Mouse (Mus musculus) 3T3-L1 (cell line): ENCODE data around the gene Ak5.
A peak's percentile ranks its signal among the peaks of the same experiment; 100 is the strongest.
"Not testable (repeated sequence)": the region's sequence is repeated elsewhere in the genome, so short reads cannot be mapped to it uniquely, and the experiment has no call there.

Experiments
- DNase-seq: peaks from one replicate; pipeline ENCODE4 v3.0.0-alpha.2; 2015; ENCODE audit warnings: low read depth, low spot score

Gene Ak5

DNA sequence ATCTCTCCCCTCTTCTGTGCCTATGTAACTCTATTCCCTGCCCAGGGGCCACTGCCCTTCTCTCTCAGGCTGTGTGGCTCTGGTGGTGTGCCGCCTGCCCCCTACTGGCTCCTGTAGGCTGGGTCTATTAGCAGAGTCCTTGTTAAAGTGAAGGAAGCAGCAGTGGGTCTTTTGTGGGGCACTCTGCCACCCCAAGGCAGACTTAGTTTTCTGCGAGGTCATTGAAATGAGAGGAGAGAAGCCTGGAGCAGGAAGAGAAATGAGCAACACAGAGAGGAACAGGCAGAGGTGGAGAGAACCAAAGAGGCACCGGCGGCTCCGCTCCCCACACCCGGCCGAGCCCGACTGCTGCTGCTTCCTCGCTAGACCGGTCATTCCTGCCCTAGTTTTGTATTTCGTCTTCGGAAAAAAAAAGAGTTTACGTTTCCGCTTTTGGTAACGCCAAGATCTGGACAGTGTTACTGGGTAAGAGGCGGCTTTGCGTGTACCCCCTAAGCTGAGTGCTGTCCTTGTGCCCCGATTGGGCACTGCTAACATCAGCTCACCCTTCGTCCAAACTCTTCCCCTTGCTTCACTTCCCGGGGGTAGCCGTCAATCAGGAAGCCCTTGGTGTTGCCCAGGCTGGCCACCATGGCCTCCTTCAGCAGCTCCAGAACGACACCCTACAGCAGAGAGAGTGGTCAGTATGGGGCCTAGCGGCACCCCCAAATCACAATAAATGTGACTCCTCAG is 190.2 kb downstream of the Ak5 start:
- peak; percentile 88 for DNase-seq

- DNase-seq = no peak
Observed at GRCm38 (mm10) chr3:152475894-152476293, 192.3 kb downstream of the Ak5 start.

DNA sequence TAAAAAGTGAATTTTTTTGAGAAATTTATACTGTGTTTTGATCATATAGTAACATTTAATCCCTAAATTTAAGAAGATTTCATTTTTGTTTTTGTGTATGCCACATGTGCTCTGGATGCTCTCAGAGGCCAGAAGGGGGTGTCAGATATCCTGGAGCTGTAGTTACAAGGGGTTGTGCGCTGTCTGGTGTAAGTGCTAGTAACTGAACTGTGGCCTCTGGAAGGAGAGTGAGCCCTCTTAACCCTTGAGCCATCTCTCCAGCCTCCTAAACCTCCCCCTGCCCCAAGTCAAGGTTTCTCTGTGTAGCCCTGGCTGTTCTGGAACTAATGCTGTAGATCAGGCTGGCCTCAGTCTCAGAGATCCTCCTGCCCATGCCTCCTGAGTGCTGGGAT is 192.9 kb downstream of the Ak5 start:
- no peak for DNase-seq

GRCm38 (mm10) chr3:152474582-152475277 is 193.4 kb downstream of the Ak5 start:
- peak; percentile 89 for DNase-seq

DNA sequence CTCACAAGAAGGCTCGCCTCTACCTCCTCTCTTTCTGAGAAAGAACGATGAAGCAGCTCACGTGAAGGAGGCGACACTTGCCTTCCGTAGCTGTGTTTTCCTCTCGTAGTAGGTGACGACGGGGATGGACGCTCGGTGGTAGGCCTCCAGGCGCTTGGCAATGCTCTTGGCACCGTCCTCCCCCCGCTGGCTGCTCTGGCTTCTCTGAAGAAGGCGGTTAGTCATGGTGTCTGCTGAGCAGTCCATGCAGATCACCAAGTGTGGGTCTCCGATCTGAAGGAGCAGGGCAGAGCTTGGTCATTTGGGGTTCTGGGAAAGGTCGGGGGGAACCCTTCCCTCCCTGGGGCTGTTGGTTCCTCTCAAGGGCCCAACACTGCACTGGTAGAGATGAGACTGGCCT is 195.5 kb downstream of the Ak5 start:
- no peak for DNase-seq

- DNase-seq = no peak
Observed at GRCm38 (mm10) chr3:152470347-152470746, 197.8 kb downstream of the Ak5 start.

DNA sequence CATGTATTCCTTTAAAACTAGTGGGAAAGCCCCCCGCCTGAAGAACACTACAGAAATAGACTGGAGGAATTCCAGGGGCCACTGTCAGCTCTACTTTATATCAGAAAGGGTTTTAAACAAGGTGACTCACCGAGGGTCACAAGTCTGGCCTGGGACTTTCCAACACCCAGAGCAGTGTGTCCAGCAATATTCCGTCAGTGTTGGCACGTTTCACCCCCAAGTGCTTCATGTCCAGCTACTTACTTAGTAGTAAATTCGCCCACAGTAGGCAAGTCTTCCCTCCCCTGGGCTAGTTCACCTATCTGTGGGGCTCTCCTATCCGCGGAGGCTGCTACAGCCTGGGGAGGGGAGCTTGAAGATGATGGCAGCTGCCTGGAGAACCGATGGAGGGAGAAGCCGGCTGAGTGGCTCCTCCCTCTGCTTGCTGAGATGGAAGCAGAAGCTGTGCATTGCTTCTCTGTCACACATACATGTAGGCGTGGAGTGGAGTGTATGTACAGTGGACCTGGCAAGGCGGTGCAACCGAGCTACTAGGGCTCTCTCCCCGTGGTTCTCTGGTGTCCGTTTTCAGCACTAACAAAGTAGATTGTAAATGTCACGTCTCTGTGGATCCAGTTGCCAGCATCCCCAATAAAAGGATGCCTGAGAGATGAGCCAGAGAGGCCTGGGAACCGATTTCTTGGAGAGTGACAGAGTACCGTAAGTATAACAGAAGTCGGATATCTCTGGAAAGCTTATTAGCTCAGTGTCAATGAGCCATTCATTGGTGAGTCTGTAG is 198.5 kb downstream of the Ak5 start:
- DNase-seq = peak; percentile 78

DNA sequence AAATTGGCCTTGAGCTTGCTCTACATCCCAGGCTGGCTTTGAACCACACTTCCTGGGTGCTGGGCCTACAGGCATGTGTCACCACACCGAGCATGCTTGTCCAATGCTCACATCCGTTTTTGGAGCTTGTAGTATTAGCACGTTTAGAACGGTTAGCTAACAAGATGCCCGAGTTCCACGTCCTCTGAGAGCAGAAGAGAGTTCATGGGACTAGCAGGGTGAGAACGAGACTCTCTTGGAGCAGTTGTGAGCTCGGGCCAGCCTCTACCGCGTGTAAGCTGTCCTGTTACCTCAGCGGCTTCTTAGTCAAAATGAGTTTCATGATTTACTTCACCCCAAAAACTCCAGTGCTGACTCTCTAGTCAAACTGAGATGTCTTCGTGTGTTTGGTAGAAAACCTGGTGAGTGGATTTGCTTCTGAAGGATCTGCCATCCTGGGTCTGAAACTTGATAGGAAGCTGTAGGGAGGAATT is 199.6 kb downstream of the Ak5 start:
- peak; percentile 55 for DNase-seq

DNA sequence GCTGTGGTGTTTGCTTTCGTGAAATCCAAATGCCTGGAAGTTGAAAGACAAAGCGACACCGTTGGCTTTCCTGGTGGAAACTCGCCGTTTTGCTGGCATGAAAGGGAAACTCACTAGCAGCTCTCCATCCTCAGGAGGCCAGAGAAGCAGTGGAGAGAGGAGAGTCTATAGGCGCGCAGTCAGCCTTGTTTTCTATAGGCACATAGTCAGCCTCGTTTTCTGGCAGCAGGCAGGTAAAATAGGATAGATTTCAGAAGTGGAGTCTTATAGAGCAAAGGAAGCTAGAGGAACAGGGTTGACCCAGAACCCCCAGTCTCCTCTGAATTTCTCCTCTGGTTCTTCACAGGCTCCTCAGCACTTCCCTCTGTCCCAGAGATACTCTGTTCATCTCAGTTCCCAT is 200.1 kb downstream of the Ak5 start:
- DNase-seq = no peak

DNA sequence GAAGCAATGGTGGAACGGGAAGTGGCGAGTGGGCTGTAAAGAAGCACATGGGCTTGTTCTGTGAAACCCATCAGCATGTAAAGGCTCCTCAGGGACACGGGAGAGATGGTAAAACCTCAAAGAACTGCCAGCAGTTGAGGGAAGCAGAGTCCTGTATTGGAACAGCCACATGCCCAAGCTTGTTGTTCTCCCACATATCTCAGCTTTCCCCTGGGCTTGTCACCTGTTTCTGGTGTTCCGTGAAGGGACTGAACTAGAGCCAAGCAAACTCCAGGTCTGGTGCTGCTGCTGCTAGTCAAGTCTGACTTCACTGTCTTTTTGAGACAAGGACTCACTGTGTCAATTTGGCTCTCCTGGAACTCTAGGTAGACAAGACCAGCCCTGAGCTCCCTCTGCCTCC is 200.8 kb downstream of the Ak5 start:
- DNase-seq = no peak

DNA sequence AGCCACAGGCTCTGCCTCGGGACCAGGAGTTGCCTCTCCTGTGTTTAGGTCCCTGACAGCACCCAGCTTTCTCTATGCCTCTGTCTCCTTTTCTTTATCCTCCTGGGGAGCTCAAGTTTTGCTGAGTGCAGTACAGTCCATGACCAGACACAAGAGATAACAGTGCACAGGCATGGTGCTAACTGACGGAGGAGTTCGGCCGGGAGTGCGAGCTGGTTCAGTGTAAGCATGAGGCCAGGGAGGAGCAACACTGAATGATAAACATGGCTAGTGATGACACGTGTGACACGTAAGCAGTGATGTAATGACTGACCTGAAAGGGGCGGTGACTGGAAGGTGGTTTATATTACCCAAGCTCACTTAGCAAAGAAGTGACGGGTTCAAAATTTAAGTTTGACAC is 201.3 kb downstream of the Ak5 start:
- DNase-seq = no peak

DNA sequence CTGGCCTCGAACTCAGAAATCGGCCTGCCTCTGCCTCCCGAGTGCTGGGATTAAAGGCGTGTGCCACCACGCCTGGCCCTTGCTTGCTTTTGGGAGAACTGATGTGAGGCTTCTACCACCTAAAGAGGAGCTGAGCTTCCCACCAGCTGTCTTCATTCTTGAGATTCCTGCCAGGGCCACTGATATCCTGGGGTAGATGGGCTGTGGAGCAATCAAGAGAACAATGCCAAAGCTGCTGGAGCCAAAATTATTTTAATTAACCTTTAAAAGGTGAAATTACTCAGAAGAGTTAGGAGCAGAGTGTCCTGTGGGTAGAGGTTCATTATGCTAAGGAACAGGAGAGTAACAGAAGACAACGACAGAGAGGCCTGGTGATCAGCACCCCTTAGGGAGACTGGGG is 202.8 kb downstream of the Ak5 start:
- no peak for DNase-seq

GRCm38 (mm10) chr3:152464462-152464861 is 203.7 kb downstream of the Ak5 start:
- DNase-seq = no peak

DNA sequence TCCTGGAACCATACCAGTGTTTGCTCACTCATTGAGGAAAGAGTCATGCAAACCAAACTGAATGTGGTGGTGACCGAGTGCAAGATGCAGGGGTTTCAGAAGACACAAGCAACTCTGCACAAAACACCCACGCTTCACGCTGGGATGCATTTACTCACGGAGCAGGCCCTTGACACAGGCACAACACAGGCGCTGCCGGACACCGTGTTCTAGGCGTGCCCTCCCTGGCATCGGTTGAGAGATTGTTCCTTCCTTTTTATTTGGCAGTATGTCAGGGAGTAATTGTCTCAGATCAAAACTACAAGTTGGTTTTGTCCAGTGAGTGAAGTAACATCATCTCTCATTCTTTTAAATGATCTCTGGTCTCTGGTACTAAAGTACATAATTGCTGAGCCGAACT is 205.3 kb downstream of the Ak5 start:
- no peak for DNase-seq

GRCm38 (mm10) chr3:152462038-152462547 is 206.1 kb downstream of the Ak5 start:
- DNase-seq = no peak

DNA sequence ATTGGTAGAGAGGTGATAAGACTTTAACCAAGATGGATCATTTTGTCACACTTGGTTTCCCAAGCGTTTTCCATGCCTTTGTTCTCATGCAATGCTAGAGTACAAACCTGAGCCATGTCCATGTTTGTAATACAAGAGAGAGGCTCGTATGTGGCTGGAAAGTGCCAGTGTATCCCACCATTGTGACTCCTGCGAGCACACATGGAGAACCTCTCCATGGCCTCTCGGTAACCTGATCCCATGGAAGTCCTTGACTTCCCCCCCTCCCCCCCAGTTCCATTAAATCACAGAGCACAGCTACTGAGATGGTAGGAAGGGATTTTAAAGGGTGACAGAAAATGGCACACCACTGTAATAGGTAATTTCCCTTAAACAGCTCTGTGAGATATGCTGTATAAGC is 207.4 kb downstream of the Ak5 start:
- no peak for DNase-seq

DNA sequence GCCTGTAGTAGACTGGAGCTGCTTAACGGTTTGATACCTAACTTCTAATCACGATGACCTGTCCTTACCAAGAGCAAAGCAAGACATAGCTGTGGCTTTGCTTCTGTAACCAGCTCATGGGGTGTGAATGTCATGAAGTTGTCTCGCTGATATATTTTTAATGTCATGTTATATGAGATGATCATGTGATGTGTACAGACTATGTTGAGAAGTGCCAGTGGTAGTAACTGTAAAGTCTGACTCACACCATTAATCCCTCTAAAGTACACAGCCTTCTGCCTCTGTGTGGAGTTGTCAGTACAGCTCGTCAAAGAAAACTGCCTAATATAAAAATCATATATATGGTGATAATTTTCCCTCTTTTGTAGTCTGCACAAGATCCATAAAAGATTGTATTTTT is 209.3 kb downstream of the Ak5 start:
- DNase-seq = not testable (repeated sequence)

GRCm38 (mm10) chr3:152457308-152458035 is 210.7 kb downstream of the Ak5 start:
- DNase-seq = peak; percentile 10

DNA sequence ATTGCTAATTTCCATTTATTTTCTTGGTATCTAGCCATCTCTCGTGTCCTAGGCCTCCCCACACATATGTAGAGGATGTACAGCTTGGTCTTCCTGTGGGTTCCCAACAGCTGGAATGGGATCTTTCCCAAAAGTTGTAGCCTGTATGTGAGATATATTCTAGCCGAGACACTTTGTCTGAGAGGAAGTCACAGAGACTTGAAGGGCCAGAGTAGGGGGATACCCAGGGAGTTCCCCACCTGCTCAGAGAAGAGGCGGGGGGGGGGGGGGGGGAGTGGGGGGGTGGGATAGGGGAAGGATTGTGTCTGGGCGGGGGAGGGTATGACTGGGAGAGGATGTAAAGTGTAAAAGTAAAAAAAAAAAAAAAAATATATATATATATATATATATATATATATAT is 215.0 kb downstream of the Ak5 start:
- no peak for DNase-seq

- no peak for DNase-seq
Observed at GRCm38 (mm10) chr3:152446966-152447365, 221.2 kb downstream of the Ak5 start.

DNA sequence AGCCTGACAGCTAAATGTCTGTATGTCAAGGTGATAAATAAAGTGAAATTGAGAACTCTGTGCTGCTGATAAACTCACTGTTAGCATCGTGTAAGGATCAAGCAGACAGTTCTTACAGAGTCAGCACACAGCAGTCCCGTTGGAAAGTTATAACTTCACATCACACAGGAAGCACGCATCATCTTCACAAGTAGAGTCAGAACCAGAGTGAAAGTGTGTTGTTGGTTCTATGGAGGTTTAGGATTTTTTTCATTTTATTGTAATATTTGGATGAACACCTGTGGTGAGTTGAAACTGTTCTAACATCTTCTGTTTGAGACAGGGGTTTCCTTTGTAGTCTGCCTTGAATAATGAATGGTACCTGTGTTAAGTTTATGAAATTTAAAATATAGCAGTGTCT is 224.0 kb downstream of the Ak5 start:
- no peak for DNase-seq

GRCm38 (mm10) chr3:152442795-152443194 is 225.4 kb downstream of the Ak5 start:
- DNase-seq = no peak
